Mouse (Mus musculus): Measurements from ENCODE around the gene Prss38. TPM values are rescaled to one million over a fixed set of nuclear protein-coding genes. Genes with fewer than 3 reads are reported as not detected.
"Not testable (repeated sequence)": the region's sequence is repeated elsewhere in the genome, so short reads cannot be mapped to it uniquely, and the experiment has no call there.

Prss38 gene
- polyA plus RNA-seq, 3 experiments from 2014 or later = 0.27 TPM; not detected in 2

DNA sequence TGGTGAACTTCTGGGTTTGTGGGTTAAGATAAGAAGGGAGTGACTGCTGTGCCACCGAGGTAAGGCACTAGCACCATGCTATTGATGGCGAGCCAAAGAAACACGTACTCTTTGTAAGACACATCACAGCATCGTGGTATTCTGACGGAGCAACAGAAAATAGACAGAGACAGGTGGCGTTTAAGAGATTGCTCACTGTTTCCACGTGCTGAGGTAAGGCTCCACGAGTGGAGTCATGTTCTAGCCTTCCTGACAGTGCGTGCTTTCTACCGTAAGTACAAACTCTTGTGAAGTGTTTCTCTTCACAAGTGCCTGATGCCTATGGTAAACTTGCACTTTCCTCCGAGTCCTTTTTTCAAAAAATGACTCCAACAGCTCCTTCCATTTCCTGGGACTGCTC, 5.6 kb downstream of the Prss38 start:
- no peak for ATAC-seq

DNA sequence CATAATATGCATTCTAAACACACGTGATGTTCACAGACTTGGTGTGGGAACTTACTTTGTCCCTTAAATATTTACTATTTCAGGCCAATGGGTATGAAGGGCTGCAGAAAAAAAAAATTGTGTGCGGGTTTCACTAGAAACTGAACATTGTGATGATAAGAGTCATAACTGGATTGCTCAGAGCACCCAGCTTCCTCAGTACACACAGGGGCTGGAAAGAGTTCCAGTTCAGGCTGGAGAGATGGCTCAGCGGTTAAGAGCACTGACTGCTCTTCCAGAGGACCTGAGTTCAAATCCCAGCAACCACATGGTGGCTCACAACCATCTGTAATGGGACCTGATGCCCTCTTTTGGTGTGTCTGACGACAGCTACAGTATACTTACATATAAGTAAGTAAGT, 7.5 kb downstream of the Prss38 start:
- ATAC-seq = not testable (repeated sequence)

- no peak for ATAC-seq
Observed at GRCm38 (mm10) chr11:59366633-59367032, 8.8 kb downstream of the Prss38 start.

DNA sequence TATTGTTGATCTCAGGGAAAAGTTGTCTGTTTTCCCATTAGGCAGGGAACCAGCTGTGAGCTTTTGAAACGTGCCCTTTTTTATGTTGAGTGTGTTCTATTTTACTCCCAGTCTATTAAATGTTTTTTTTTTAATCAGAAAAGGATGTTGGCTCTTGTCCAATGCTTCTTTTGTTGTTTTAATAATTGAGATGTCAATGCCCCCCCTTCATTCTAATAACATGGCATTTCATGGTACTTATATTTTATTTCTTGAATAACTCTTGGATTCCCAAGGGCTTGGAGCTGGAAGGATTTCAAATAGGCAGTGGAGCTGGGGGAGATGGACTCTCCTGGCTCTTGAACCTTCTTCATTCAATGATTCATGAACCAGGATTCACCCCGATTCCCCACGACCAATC, 9.4 kb downstream of the Prss38 start:
- no peak for ATAC-seq

DNA sequence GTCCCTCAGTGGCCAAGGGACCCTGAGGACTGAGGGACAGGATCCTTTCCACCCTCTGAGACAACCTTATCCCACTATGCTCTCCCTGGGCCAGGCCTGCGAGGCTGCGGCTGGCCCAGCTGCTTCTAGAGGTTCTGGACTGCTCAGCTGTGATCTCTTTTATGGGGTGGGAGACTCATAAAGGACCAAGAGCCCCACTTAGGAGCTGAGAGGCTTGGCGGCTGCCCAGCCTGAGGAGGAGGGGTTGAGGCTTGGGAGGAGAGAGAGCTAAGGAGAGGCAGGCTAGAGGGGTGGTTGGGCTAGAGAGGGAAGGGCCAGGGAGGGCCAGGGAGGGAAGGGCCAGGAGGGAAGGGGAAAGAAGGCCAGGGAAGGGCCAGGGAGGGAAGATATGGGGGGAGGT, 11.0 kb downstream of the Prss38 start:
- ATAC-seq = no peak

DNA sequence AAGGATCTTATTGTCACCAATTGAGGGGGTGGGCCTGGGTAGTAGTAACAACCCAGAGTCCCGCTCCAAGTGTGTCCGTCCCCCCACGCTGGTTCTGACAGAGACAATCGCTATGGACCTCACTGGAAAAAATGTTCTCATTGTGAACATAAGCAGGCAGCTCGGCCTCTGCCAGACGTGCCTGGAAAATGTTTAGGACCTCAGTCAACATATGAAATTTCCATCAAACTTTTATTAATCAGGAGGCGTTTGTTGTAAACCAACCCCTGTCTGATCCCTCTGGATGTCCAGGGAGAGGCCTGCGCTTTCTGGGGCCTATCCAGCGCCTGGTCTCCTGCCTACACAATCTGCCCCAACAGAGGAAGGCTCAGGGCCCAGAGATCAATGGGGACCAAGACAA, 11.4 kb downstream of the Prss38 start:
- no peak for ATAC-seq

- no peak for ATAC-seq
Observed at GRCm38 (mm10) chr11:59361291-59361690, 14.2 kb downstream of the Prss38 start.

GRCm38 (mm10) chr11:59356874-59357289, 18.6 kb downstream of the Prss38 start:
- no peak for ATAC-seq

DNA sequence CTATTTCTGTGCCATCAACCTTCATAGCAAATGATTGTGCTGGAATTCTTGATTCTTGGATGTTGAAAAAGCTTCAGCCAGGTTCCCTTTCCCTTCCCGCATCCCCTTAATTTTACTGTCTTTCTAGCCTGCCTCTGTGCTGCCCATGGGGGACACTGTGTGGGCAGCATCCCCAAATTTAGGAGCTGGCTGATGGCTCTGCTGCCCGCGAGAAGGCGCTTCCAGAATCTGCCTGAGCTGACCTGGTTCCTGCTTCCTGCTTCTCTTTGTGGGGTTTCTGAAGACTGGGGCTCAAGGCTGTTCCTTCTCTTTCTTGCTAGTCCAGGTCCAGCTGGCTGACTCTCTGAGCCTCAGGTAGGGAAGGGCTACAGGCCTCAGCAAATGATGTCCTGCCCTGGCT, 20.7 kb downstream of the Prss38 start:
- ATAC-seq = no peak

DNA sequence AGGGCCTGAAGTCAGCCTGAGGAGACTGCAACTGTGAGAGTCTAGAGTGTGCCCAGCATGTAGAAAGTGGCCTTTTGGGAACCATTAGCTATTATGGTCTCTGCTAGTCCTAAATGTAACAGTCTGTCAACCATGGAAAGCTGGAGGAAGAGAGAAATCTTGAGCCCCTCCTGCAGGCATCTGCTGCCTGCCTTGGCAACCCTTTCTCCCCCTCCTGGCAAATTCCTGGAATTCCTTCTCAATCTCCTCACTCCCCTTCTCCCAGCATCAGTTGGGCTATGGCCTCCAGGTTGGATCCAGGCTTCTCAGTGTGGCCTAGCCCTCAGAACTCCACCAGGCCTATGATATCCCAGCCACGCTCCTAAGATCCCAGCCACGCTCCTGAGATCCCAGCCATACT, 25.1 kb downstream of the Prss38 start:
- no peak for ATAC-seq

GRCm38 (mm10) chr11:59346166-59346910, 29.1 kb downstream of the Prss38 start:
- no peak for ATAC-seq

DNA sequence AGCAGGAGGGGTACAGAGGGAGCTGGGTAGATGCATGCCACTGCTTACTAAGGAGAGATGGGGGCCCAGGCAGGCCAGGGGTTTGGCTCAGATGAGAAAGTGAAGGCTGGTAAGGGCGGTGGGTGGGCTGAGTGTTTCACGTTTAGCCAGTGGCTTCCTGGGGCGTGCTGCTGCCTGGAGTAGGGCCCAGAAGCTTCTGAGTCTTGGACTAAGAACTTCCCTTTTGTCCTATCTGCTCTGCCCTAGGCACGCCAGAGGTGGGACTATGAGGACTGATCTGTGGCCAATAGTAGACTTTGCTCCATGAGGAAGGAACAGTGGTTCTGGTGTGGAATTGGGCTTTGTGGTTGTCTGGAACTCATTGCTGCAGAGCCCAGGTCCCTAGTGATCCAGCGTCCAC, 32.5 kb downstream of the Prss38 start:
- no peak for ATAC-seq

GRCm38 (mm10) chr11:59338736-59339120, 36.7 kb downstream of the Prss38 start:
- no peak for ATAC-seq

DNA sequence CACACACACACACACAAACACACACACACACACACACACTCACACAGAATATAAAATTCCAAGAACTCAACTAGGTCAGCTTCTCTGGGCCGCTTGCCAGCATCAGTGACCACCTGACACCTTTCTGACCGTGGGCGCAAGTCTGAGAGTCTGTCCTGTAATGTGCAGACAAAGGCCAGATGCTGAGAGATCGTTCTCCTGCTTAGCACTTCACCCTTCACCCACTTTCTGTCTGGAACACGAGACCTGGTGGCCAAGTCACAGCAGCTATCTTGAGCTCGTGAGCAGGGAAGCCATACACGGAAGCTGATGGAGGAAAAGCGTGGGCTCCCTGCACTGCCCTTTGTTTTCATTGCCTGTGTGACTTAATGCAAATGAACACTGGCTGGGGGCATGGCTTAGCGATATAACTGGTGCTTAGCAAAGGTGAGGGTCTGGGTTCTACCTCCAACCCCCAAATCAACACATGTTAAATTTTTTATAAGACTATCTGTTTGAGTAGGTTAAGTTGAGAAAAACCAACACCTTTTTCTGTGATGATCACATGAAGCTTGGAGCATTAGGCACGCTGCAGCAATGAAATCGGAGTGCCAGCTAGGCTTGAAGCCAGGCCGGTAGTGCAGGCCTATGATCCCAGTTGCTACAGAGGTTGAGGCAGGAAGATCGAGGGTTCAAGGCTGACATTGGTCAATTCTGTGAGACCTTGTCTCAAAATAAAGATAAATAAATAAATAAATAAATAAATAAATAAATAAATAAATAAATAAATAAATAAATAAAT, 37.3 kb downstream of the Prss38 start:
- no peak for ATAC-seq

DNA sequence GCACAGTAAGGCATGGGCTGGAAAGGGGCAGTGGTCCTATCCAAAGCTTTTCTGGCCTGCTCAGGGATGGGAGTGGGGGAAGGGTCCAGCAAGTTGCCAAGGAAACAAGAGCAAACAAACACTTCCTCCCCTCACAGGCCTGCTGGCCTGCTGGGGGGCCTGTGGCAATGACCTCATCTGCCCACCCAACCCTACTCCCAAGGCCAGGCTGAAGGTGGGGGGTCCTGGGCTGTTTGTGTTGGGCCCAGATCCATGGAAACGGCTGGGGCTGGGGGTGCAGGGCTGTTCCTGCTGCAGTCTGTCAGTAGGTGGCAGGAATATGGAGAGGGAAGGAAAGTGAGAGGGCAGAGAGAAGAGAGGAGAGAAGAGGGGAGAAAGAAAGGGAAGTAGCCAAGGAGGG, 39.1 kb downstream of the Prss38 start:
- ATAC-seq = no peak

DNA sequence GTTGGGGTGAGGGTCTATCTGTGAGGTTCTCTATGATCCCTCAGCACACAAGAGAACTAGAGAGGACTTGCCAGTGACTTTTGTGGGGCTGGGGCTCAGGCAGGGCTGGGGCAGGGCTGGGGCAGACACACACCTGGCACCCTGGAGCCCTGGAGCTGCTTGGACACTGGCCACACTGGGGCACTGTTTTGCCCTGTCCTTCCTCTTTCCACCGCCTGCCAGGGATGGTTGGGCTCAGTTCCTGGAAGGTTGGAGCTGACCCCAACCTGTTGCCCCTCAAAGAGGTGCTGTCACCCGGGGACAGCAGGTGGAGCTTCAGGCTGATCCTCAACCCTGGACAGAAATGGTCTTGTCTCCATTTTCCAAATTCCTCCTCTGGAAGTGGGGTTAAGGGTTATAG, 39.5 kb downstream of the Prss38 start:
- no peak for ATAC-seq

DNA sequence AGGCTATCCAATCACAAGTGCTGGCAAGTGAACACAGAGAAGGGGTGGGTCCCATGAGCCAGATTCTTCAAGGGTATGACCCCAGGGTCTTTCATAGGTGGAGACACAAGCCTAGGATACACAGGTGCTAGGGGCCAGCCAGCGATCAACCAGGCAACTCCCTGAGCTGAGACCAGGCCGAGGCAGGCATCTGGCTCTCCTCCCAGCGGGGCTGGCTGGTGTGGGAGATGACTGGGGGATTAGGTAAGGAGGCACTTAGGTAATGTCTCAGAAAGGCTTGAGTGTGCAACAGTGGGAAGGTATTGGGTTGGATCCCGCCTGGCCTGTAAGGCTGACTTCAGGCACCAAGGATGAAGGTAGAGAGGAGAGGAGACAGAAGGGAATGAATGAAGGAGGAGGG, 40.3 kb downstream of the Prss38 start:
- ATAC-seq = no peak

DNA sequence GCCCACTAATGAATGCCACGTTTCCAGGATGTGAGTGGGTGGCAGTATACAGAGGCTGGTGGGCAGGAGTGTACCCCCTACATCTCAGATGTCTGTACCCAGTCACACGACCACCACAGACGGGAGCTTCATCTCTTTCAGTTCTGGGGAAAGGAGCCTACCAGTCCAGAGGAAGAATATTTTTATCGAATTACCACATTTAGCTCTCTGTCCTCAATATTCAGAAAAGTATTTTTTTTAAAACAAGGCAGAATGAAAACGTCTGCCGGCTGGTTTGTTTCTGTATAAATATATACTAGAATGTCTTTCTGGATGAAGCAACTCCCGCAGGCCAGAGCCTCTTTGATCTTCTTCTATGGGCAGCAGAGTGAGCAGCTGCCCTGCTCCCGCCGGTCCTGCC, 42.5 kb downstream of the Prss38 start:
- no peak for ATAC-seq

GRCm38 (mm10) chr11:59331167-59331869, 44.1 kb downstream of the Prss38 start:
- no peak for ATAC-seq

DNA sequence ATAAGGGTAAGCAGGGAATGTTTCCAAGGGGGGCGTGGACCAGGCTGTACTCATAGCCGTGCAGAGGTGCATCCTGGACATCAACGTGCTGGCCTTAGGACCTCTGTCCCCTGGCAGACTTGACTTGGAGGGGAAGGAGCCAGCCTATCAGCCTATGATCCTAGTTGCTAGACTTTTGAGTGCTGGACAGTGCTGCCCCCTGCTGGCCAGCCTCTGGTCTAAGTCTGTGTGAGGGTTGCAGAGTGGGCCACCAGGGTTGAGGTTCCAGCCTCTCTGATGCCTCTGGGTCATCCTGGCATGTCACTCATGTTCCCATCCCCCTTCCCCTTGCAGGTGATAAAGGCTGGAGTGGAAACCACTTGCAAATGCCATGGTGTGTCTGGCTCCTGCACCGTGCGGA, 44.9 kb downstream of the Prss38 start:
- no peak for ATAC-seq

DNA sequence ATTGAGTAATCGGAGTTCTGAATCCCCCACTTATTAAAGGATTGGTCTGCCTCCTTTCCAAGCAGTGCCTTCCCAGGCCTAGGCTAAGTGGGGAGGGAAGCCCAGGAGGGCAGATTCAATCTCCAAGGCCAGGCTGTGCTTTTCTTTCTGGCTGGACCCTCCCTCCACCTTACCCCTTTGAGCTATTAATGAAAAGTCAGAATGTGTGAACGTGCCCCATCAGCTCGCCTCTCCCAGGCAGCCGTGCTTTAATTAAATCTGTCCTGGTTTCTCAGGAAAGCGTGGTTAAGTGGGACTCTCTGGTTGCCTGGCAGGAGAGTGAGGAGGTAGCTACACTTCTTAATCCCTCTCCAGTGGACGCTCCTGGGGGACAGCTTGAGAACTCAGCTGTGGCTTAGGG, 45.8 kb downstream of the Prss38 start:
- no peak for ATAC-seq

GRCm38 (mm10) chr11:59327625-59328024, 47.8 kb downstream of the Prss38 start:
- ATAC-seq = no peak

DNA sequence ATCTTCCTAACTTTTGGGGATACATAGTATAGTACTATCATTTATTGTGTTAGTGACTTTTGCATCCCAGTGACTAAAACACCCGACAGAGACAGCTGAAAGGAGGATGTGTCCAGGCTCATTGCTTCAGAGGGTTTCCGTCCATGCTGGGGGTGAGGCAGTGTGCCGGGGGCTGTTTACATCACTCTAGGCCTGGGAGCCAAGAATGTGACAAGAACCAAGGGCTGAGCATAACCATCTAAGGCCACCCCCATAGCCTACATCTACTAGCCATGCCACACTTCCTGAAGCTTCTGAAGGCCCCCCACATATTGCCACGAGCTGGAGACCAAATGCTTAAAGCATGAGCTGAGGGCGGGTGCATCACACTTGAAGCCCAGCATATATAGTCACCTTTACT, 50.7 kb downstream of the Prss38 start:
- ATAC-seq = no peak

DNA sequence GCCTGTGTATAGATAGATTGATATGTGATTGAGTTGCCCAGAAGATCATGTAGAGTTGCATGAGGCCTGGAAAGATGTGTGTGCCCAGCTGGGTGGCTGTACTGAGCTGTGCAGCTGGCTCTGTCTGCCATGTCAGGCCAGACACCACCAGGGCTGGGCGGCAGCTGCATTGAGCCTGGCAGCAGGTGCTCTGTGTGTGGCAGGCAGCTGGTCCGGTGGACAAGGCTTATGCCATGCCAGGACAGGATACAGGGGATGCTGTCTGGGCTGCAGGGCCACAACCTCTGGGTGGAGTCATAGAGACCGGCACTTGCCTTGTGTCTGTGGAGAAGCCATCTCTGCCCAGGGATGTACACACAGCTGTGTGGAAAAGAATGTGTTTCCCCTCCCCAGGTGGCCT, 52.5 kb downstream of the Prss38 start:
- no peak for ATAC-seq

All from inflammation-experienced regulatory T-cells, adult 6 months (primary cell).